In genomic region chr17:28694078-28694477, GRCm38 (mm10) we compare ENCODE assay signal across 15 mouse cellular contexts. TPM values are rescaled to one million over a fixed set of nuclear protein-coding genes. Genes with fewer than 3 reads are reported as not detected.
DNase-seq lines count a peak whose midpoint lies in the region; ATAC-seq lines count a peak whose summit lies in the region.
"Had no signal": no experiment of that assay in that cellular context is flagged by ENCODE, and none has a peak within 500 bp of the region (broad histone marks: within the 10 kb centered on the region; RNA-seq: fewer than 3 reads in every experiment).

No protein-coding gene starts in this region.

- DNase-seq in kidney, postnatal 25 days = peak; percentile 27 to 55
- DNase-seq in kidney, postnatal 4 days = no peak
- DNase-seq in neural tube, embryonic 10.5 days (ENCODE audit: extremely low spot score, low spot score) = no peak
- no peak for DNase-seq in embryo, embryonic 10.5 days (ENCODE audit: low spot score)
- DNase-seq: adrenal gland, postnatal 25 days; B cell, adult 2 months; cerebellum, adult 11-12 months; lung, adult 2 months; thymus, postnatal 36 days had no signal

- no peak overlapping the region for H3K4me2 ChIP-seq in forebrain, embryonic 15.5 days (replicated peaks)
- no peak overlapping the region for H3K4me2 ChIP-seq in forebrain, embryonic 16.5 days (ENCODE audit: low read length)
- peak overlapping the region; percentile 70; the same call in 1 of the 2 replicates for H3K4me2 ChIP-seq in neural tube, embryonic 15.5 days

- no peak for ATAC-seq in forebrain, embryonic 15.5 days (replicated peaks)
- no peak for ATAC-seq in forebrain, embryonic 16.5 days
- ATAC-seq in neural tube, embryonic 15.5 days (ENCODE audit: low FRiP score) = no peak

- no peak overlapping the region for H3K4me3 ChIP-seq in forebrain, embryonic 15.5 days
- H3K4me3 ChIP-seq in forebrain, embryonic 16.5 days (replicated peaks; ENCODE audit: low read length) = no peak overlapping the region
- no peak overlapping the region for H3K4me3 ChIP-seq in neural tube, embryonic 15.5 days (replicated peaks)
- peak overlapping the region; percentile 70; the same call in 1 of the 2 replicates for H3K4me3 ChIP-seq in macrophage (ENCODE audit: inconsistent target)
- H3K4me3 ChIP-seq: heart, embryonic 12.5 days had no signal

- H3K79me2 ChIP-seq in macrophage (ENCODE audit: inconsistent target) = peaks cover 73% of the 10 kb centered on the region

- H3K27ac ChIP-seq in forebrain, embryonic 15.5 days (replicated peaks) = no peak overlapping the region
- H3K27ac ChIP-seq in forebrain, embryonic 16.5 days (ENCODE audit: low read length) = no peak overlapping the region
- H3K27ac ChIP-seq in neural tube, embryonic 15.5 days (replicated peaks) = no peak overlapping the region
- peak overlapping the region; percentile 89 for H3K27ac ChIP-seq in macrophage

- H3K4me1 ChIP-seq in forebrain, embryonic 15.5 days = peaks cover 61% of the 10 kb centered on the region
- peaks cover 37% of the 10 kb centered on the region for H3K4me1 ChIP-seq in forebrain, embryonic 16.5 days (replicated peaks; ENCODE audit: control insufficient read depth, insufficient read depth, low read length)
- peaks cover 67% of the 10 kb centered on the region for H3K4me1 ChIP-seq in neural tube, embryonic 15.5 days

- 0 out of 2 replicates have a peak, but pooled peaks cover under 1% of the 10 kb centered on the region for H3K27me3 ChIP-seq in forebrain, embryonic 15.5 days
- H3K27me3 ChIP-seq in forebrain, embryonic 16.5 days (replicated peaks; ENCODE audit: control insufficient read depth, insufficient read depth, low read length) = no peaks in the 10 kb centered on the region
- H3K27me3 ChIP-seq in neural tube, embryonic 15.5 days (replicated peaks) = peaks cover 2% of the 10 kb centered on the region; the same call in 1 of the 2 replicates

- 37% methylated on average over 2 of the region's 2 CpGs for WGBS in forebrain, embryonic 15.5 days
- WGBS in forebrain, embryonic 16.5 days = 52% methylated on average over 2 of the region's 2 CpGs
- 85% methylated on average over 2 of the region's 2 CpGs for WGBS in neural tube, embryonic 15.5 days
- 79% methylated on average over 1 of the region's 2 CpGs for WGBS in macrophage (ENCODE audit: missing documents)

- peak overlapping the region; percentile 93; the same call in 1 of the 2 replicates for H3K9ac ChIP-seq in forebrain, embryonic 15.5 days (replicated peaks)
- no peak overlapping the region for H3K9ac ChIP-seq in forebrain, embryonic 16.5 days (replicated peaks; ENCODE audit: low read depth, low read length)
- no peak overlapping the region for H3K9ac ChIP-seq in neural tube, embryonic 15.5 days (replicated peaks)

- no peaks in the 10 kb centered on the region for H3K36me3 ChIP-seq in forebrain, embryonic 15.5 days
- H3K36me3 ChIP-seq in forebrain, embryonic 16.5 days (ENCODE audit: control insufficient read depth, insufficient read depth) = no peaks in the 10 kb centered on the region
- H3K36me3 ChIP-seq in neural tube, embryonic 15.5 days = no peaks in the 10 kb centered on the region
- no peaks in the 10 kb centered on the region for H3K36me3 ChIP-seq in macrophage (ENCODE audit: inconsistent target)

- H3K9me3 ChIP-seq in forebrain, embryonic 15.5 days = no peaks in the 10 kb centered on the region
- no peaks in the 10 kb centered on the region for H3K9me3 ChIP-seq in forebrain, embryonic 16.5 days (ENCODE audit: control insufficient read depth, low read length)
- H3K9me3 ChIP-seq in neural tube, embryonic 15.5 days (replicated peaks) = no peaks in the 10 kb centered on the region
- H3K9me3 ChIP-seq: heart, embryonic 12.5 days had no signal

RNA-seq across cellular contexts. Expression of gene Mapk14, which starts 2.9 kb away (rescaled TPM):
- polyA plus RNA-seq in forebrain, embryonic 15.5 days (2015; fragmentation: Nextera tagmentation; extraction: Ambion mirVana) = 29.2 and 30.7 TPM in 2 replicates
- polyA plus RNA-seq in forebrain, embryonic 16.5 days (2015; fragmentation: Nextera tagmentation; extraction: Ambion mirVana) = 27.2 and 27.8 TPM in 2 replicates
- 25.2 and 31.0 TPM in 2 replicates for polyA plus RNA-seq in neural tube, embryonic 15.5 days (2015; fragmentation: Nextera tagmentation; extraction: Ambion mirVana)
- 100 to 1,000 TPM in 24 of 26 experiments, 10 to 100 TPM in 2; 72.8 to 323 (median 169) TPM for total RNA-seq in macrophage (2018; cell fraction: chromatin; rRNA removed)
- total RNA-seq in macrophage (2018; cell fraction: cytosol; rRNA removed) = 100 to 1,000 TPM in 8 of 26 experiments, 10 to 100 TPM in 18; 72.7 to 112 (median 94.7) TPM
- total RNA-seq in macrophage (2018; cell fraction: nucleus; rRNA removed) = 100 to 1,000 TPM in 21 of 26 experiments, 10 to 100 TPM in 5; 70.1 to 212 (median 141) TPM
- polyA plus RNA-seq in macrophage (2018) = 62.0 to 93.5 TPM (median 63.5 TPM) in 3 replicates

RNA-seq across cellular contexts. Expression of gene Slc26a8, which starts 4.0 kb away (rescaled TPM):
- polyA plus RNA-seq in forebrain, embryonic 15.5 days (2015; fragmentation: Nextera tagmentation; extraction: Ambion mirVana) = 1.4 and 1.7 TPM in 2 replicates
- polyA plus RNA-seq in forebrain, embryonic 16.5 days (2015; fragmentation: Nextera tagmentation; extraction: Ambion mirVana) = 1.2 and 3.4 TPM in 2 replicates
- 0.88 and 1.0 TPM in 2 replicates for polyA plus RNA-seq in neural tube, embryonic 15.5 days (2015; fragmentation: Nextera tagmentation; extraction: Ambion mirVana)
- 1 to 10 TPM in 10 of 26 experiments, under 1 TPM in 9, not detected in 7; 0.27 to 2.9 (median 1.0) TPM for total RNA-seq in macrophage (2018; cell fraction: chromatin; rRNA removed)
- under 1 TPM in 2 of 26 experiments, not detected in 24; 0.13 to 0.29 TPM for total RNA-seq in macrophage (2018; cell fraction: cytosol; rRNA removed)
- under 1 TPM in 10 of 26 experiments, not detected in 16; 0.17 to 0.91 (median 0.68) TPM for total RNA-seq in macrophage (2018; cell fraction: nucleus; rRNA removed)
- polyA plus RNA-seq in macrophage (2018) = not detected in 3 replicates

RNA-seq across cellular contexts. Expression of gene AC170998.1, which starts 31.8 kb away (rescaled TPM):
- polyA plus RNA-seq in forebrain, embryonic 15.5 days (2015; fragmentation: Nextera tagmentation; extraction: Ambion mirVana) = 2.3 and 2.6 TPM in 2 replicates
- polyA plus RNA-seq in forebrain, embryonic 16.5 days (2015; fragmentation: Nextera tagmentation; extraction: Ambion mirVana) = 0.43 and 3.5 TPM in 2 replicates
- 2.7 and 3.0 TPM in 2 replicates for polyA plus RNA-seq in neural tube, embryonic 15.5 days (2015; fragmentation: Nextera tagmentation; extraction: Ambion mirVana)
- total RNA-seq in macrophage (2018; cell fraction: chromatin; rRNA removed) = 10 to 100 TPM in 25 of 26 experiments, 1 to 10 TPM in 1; 9.8 to 54.7 (median 22.9) TPM
- total RNA-seq in macrophage (2018; cell fraction: cytosol; rRNA removed) = 1 to 10 TPM in 6 of 26 experiments, under 1 TPM in 6, not detected in 14; 0.14 to 2.6 (median 1.0) TPM
- 10 to 100 TPM in 18 of 26 experiments, 1 to 10 TPM in 8; 3.2 to 41.5 (median 15.6) TPM for total RNA-seq in macrophage (2018; cell fraction: nucleus; rRNA removed)
- 0.93 to 1.7 TPM (median 0.96 TPM) in 3 replicates for polyA plus RNA-seq in macrophage (2018)
- total RNA-seq: monocyte, adult 5-6 weeks had no signal

Comparison
In these comparisons a context has a peak if more than half of its experiments do, and no peak if none do; other contexts are left out.
1. DNase-seq: peak in kidney, postnatal 25 days (2 of 2); none in kidney, postnatal 4 days (0 of 2), neural tube, embryonic 10.5 days (single experiment) and embryo, embryonic 10.5 days (single experiment).